Mouse (Mus musculus): ENCODE measurements at regions not wholly inside any gene's neighbourhood (a gene's known extent, or its start where the extent isn't known, plus 50 kb on each side); places are given as distances from the start of the nearest gene placed in this dataset.

- no peak overlapping the region for H3K4me2 ChIP-seq (ENCODE audit: low read depth)
- no peaks in the 10 kb centered on the region for H3K9me3 ChIP-seq (ENCODE audit: control insufficient read depth, low read length)
- no peak overlapping the region for H3K4me3 ChIP-seq (ENCODE audit: insufficient read depth in 1 of 2, low read depth in 2 of 2, low read length in 2 of 2)
- H3K9ac ChIP-seq (replicated peaks): no peak overlapping the region
- no peak overlapping the region for H3K27ac ChIP-seq
- DNase-seq (ENCODE audit: low read depth in 3 of 3, low spot score in 3 of 3): no peak
- WGBS (ENCODE audit: insufficient replicate concordance): 58% methylated on average over 9 of the region's 9 CpGs
- H3K4me1 ChIP-seq (replicated peaks; ENCODE audit: control insufficient read depth in 2 of 2, insufficient read depth in 2 of 2, low read length in 1 of 2): no peaks in the 10 kb centered on the region
- ATAC-seq (ENCODE audit: insufficient read depth): no peak
- no peaks in the 10 kb centered on the region for H3K36me3 ChIP-seq (replicated peaks; ENCODE audit: control insufficient read depth, insufficient read depth, low read depth)
- TF ChIP-seq EP300 (IDR thresholded peaks at IDR 0.05; ENCODE audit: low read depth) (no peak), CTCF (IDR thresholded peaks at IDR 0.05; ENCODE audit: low read depth) (no peak)
- H3K27me3 ChIP-seq (ENCODE audit: control insufficient read depth, insufficient read depth, low read length): no peaks in the 10 kb centered on the region
Measured at GRCm38 (mm10) chr8:8876879-8877278, 186.6 kb upstream of the Arglu1 start.

DNA sequence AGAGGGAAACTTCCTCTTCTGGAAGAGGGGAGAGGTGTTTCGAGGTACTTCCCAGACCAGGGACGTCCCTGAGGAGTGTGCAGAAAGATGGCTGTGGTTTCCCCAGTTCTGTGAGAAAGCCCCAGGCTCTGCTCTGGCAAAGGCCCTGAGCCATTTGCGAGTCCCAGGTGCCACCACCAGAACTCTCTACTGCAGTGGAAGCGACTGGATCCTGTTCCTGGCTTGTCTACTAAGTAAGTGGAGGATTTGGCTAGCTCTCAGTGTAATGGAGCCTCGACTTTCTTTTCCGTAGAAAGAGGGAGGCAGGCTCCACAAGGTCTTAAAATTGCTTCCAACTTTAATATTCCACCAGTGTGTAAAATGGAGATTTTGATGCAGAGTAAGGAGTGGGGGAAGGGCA, 186.1 kb upstream of the Arglu1 start:
- ATAC-seq (ENCODE audit: insufficient read depth) (no peak), DNase-seq (ENCODE audit: low read depth in 3 of 3, low spot score in 3 of 3) (no peak)
- H3K4me1 ChIP-seq (replicated peaks; ENCODE audit: control insufficient read depth in 2 of 2, insufficient read depth in 2 of 2, low read length in 1 of 2): no peaks in the 10 kb centered on the region
- no peaks in the 10 kb centered on the region for H3K9me3 ChIP-seq (ENCODE audit: control insufficient read depth, low read length)
- TF ChIP-seq EP300 (IDR thresholded peaks at IDR 0.05; ENCODE audit: low read depth) (no peak), CTCF (IDR thresholded peaks at IDR 0.05; ENCODE audit: low read depth) (no peak)
- H3K27ac ChIP-seq: no peak overlapping the region
- no peak overlapping the region for H3K9ac ChIP-seq (replicated peaks)
- no peak overlapping the region for H3K4me2 ChIP-seq (ENCODE audit: low read depth)
- no peaks in the 10 kb centered on the region for H3K36me3 ChIP-seq (replicated peaks; ENCODE audit: control insufficient read depth, insufficient read depth, low read depth)
- 41% methylated on average over 6 of the region's 6 CpGs for WGBS (ENCODE audit: insufficient replicate concordance)
- H3K27me3 ChIP-seq (ENCODE audit: control insufficient read depth, insufficient read depth, low read length): no peaks in the 10 kb centered on the region
- no peak overlapping the region for H3K4me3 ChIP-seq (ENCODE audit: insufficient read depth in 1 of 2, low read depth in 2 of 2, low read length in 2 of 2)

DNA sequence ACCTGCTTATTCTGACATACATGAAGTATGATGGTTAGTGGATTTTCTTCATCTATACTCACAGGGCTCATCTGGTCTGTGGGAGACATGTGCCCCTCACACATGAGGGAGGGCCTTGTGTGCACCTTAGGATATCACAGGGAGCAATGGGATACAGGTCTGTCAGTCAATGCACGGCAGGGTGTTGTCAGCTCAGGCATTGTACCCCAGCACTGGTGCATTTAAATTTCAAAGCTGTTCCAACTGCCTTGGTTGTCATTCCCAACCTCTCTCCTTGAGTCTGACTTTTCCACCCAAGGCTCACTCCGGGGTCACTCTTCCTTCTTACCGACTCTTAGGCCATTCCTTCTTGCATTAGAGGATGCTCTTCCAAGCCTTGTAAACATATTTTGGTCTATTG, 181.6 kb upstream of the Arglu1 start:
- DNase-seq (ENCODE audit: low read depth in 3 of 3, low spot score in 3 of 3): no peak

DNA sequence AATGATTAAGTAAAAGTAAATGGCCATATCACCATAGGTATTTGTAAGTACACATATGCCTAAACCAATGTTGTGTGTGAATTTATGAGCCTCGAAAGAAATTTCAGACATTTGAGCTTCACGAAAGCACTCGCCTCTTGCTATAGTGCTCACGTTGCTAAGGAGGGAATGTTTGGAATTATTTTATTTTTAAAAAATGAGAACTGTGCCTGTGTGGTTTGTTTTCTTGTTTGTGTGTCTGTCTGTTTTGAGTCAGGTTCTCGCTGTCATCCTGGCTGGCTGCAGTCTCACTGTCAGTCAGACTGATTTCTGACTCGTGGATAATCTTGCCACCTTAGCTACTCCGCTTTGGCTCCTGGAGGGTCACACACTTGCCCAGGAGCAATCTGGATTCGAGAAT, 180.7 kb upstream of the Arglu1 start:
- Histone ChIP-seq H3K27me3 (ENCODE audit: control insufficient read depth, insufficient read depth, low read length) (no peaks in the 10 kb centered on the region), H3K4me3 (ENCODE audit: insufficient read depth in 1 of 2, low read depth in 2 of 2, low read length in 2 of 2) (no peak overlapping the region), H3K9ac (replicated peaks) (no peak overlapping the region), H3K36me3 (replicated peaks; ENCODE audit: control insufficient read depth, insufficient read depth, low read depth) (no peaks in the 10 kb centered on the region), H3K4me1 (replicated peaks; ENCODE audit: control insufficient read depth in 2 of 2, insufficient read depth in 2 of 2, low read length in 1 of 2) (peaks cover 0 to 2% of the 10 kb centered on the region in 2 experiments; a peak in 2 of 4 replicates), H3K27ac (no peak overlapping the region), H3K4me2 (ENCODE audit: low read depth) (no peak overlapping the region), H3K9me3 (ENCODE audit: control insufficient read depth, low read length) (no peaks in the 10 kb centered on the region)
- WGBS (ENCODE audit: insufficient replicate concordance): 59% methylated on average over 8 of the region's 8 CpGs
- TF ChIP-seq CTCF (IDR thresholded peaks at IDR 0.05; ENCODE audit: low read depth) (no peak), EP300 (IDR thresholded peaks at IDR 0.05; ENCODE audit: low read depth) (no peak)
- DNase-seq (ENCODE audit: low read depth in 3 of 3, low spot score in 3 of 3) (no peak), ATAC-seq (ENCODE audit: insufficient read depth) (no peak)

More for the DNA sequence above, 181.6 kb upstream of the Arglu1 start:
- H3K27me3 ChIP-seq (ENCODE audit: control insufficient read depth, insufficient read depth, low read length): no peaks in the 10 kb centered on the region
- H3K4me1 ChIP-seq (replicated peaks; ENCODE audit: control insufficient read depth in 2 of 2, insufficient read depth in 2 of 2, low read length in 1 of 2): peaks cover 0 to 2% of the 10 kb centered on the region in 2 experiments; a peak in 2 of 4 replicates
- H3K9me3 ChIP-seq (ENCODE audit: control insufficient read depth, low read length): no peaks in the 10 kb centered on the region
- no peak for TF ChIP-seq EP300 (IDR thresholded peaks at IDR 0.05; ENCODE audit: low read depth)
- TF ChIP-seq CTCF (IDR thresholded peaks at IDR 0.05; ENCODE audit: low read depth): no peak
- no peak overlapping the region for H3K4me3 ChIP-seq (ENCODE audit: insufficient read depth in 1 of 2, low read depth in 2 of 2, low read length in 2 of 2)
- no peak overlapping the region for H3K4me2 ChIP-seq (ENCODE audit: low read depth)
- H3K36me3 ChIP-seq (replicated peaks; ENCODE audit: control insufficient read depth, insufficient read depth, low read depth): no peaks in the 10 kb centered on the region
- H3K9ac ChIP-seq (replicated peaks): no peak overlapping the region
- no peak for ATAC-seq (ENCODE audit: insufficient read depth)
- 60% methylated on average over 3 of the region's 3 CpGs for WGBS (ENCODE audit: insufficient replicate concordance)
- no peak overlapping the region for H3K27ac ChIP-seq

DNA sequence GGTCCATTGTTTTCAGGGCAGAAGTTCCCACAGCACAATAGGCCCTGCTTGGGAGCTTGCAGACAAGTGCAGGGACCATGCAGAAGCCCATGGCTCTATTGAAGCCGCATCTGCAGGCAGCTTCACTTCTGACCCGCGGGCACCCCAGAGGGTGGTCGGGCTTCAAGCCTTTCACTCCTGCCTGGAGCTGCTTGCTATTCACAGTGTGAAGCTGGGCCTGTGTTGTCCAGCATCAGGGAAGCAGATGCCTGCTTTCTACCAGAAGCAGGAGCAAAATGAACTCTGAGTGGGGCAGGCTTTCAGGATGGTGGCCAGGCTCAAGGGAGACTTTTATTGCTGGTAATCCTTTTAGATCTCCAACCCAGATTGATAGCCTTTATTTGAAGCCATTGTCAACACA, 180.2 kb upstream of the Arglu1 start:
- H3K36me3 ChIP-seq (replicated peaks; ENCODE audit: control insufficient read depth, insufficient read depth, low read depth): no peaks in the 10 kb centered on the region
- ATAC-seq (ENCODE audit: insufficient read depth): no peak
- H3K4me2 ChIP-seq (ENCODE audit: low read depth): no peak overlapping the region
- 20% methylated on average over 4 of the region's 4 CpGs for WGBS (ENCODE audit: insufficient replicate concordance)
- no peak for TF ChIP-seq EP300 (IDR thresholded peaks at IDR 0.05; ENCODE audit: low read depth)
- TF ChIP-seq CTCF (IDR thresholded peaks at IDR 0.05; ENCODE audit: low read depth): no peak
- no peak overlapping the region for H3K4me3 ChIP-seq (ENCODE audit: insufficient read depth in 1 of 2, low read depth in 2 of 2, low read length in 2 of 2)
- H3K9ac ChIP-seq (replicated peaks): no peak overlapping the region
- H3K27ac ChIP-seq: no peak overlapping the region
- no peaks in the 10 kb centered on the region for H3K27me3 ChIP-seq (ENCODE audit: control insufficient read depth, insufficient read depth, low read length)
- no peaks in the 10 kb centered on the region for H3K9me3 ChIP-seq (ENCODE audit: control insufficient read depth, low read length)
- no peak for DNase-seq (ENCODE audit: low read depth in 3 of 3, low spot score in 3 of 3)
- peaks cover 0 to 2% of the 10 kb centered on the region in 2 experiments; a peak in 2 of 4 replicates for H3K4me1 ChIP-seq (replicated peaks; ENCODE audit: control insufficient read depth in 2 of 2, insufficient read depth in 2 of 2, low read length in 1 of 2)
